8 mouse cellular contexts compared by ENCODE assay signal in the genomic region with DNA sequence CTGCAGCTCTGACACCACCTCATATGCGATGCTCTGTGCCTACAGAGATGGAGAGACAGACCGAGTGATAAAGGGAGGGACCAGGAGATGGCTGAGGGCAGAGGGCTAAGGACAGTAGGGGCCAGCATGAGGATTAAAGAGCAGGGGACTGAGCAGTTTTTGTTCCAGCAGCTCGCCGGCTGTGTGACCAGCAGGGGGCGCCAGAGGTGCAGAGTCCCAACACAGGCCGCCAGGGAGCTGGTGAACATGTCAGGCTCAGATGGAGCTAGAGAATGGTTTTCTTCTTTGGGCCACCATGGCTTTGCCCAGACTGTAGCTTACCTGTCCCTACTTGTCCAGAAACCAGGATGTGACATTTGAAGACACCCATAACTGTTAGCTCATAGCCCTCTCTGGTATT. TPM values are rescaled to one million over a fixed set of nuclear protein-coding genes. Genes with fewer than 3 reads are reported as not detected.
DNase-seq lines count a peak whose midpoint lies in the region; TF ChIP-seq lines count a peak whose summit lies in the region.

No protein-coding gene starts in this region.

- no peak overlapping the region for H3K4me3 ChIP-seq in cortical plate, adult 2 months (ENCODE audit: insufficient read depth, low read length)

- no peaks in the 10 kb centered on the region for H3K4me1 ChIP-seq in cortical plate, adult 2 months (ENCODE audit: control insufficient read depth, insufficient read depth, low read length)

- no peak overlapping the region for H3K27ac ChIP-seq in cortical plate, adult 2 months (ENCODE audit: insufficient read depth, low read length)

- DNase-seq in A20 (ENCODE audit: low read depth, low spot score) (peak; percentile 85), ZHBTc4 (ENCODE audit: low read depth, low spot score) (peak; percentile 91)
- DNase-seq in heart, adult 18-20 months, result peak; percentile 85 to 95
- DNase-seq in layer of hippocampus, adult 9-11 months, result peak; percentile 86
- DNase-seq in lung, postnatal 10 days, result peak; percentile 94
- DNase-seq in ovary, postnatal 14 days (ENCODE audit: low spot score), result peak; percentile 94
- peak; percentile 74 to 94 for DNase-seq in thymus, postnatal 10 days (ENCODE audit: low spot score in 2 of 2)

- no peak for TF ChIP-seq POLR2A in cortical plate, adult 2 months (IDR thresholded peaks at IDR 0.05; ENCODE audit: extremely low read depth, insufficient read depth, low read length)

- peak; percentile 78 for TF ChIP-seq CTCF in cortical plate, adult 2 months (IDR thresholded peaks at IDR 0.05; ENCODE audit: extremely low read depth, insufficient read depth, low read length)

RNA-seq across cellular contexts. Expression of a gene that starts 5.0 kb away (rescaled TPM):
- polyA plus RNA-seq in cortical plate, adult 2 months (2012; rRNA removed), result 31.4 and 35.1 TPM in 2 replicates
- total RNA-seq in heart, adult 18-20 months (2021), result 10 to 100 TPM; 14.8 to 29.0 TPM

RNA-seq across cellular contexts. Expression of a gene that starts 18.5 kb away (rescaled TPM):
- 30.2 and 36.0 TPM in 2 replicates for polyA plus RNA-seq in cortical plate, adult 2 months (2012; rRNA removed)
- 10 to 100 TPM; 13.7 to 14.4 TPM for total RNA-seq in heart, adult 18-20 months (2021)

RNA-seq across cellular contexts. Expression of a gene that starts 29.2 kb away (rescaled TPM):
- polyA plus RNA-seq in cortical plate, adult 2 months (2012; rRNA removed), result 176 and 182 TPM in 2 replicates
- total RNA-seq in heart, adult 18-20 months (2021), result 10 to 100 TPM; 42.4 to 46.2 TPM

RNA-seq across cellular contexts. Expression of a gene that starts 36.3 kb away (rescaled TPM):
- polyA plus RNA-seq in cortical plate, adult 2 months (2012; rRNA removed), result 1.1 TPM in 2 replicates
- under 1 TPM; 0.15 to 0.31 TPM for total RNA-seq in heart, adult 18-20 months (2021)

RNA-seq across cellular contexts. Expression of a gene that starts 39.7 kb away (rescaled TPM):
- polyA plus RNA-seq in cortical plate, adult 2 months (2012; rRNA removed), result 265 and 282 TPM in 2 replicates
- 1 to 10 TPM; 6.8 to 9.8 TPM for total RNA-seq in heart, adult 18-20 months (2021)
